Mouse (Mus musculus): ENCODE results near the gene Lag3. TPM values are rescaled to one million over a fixed set of nuclear protein-coding genes. Genes with fewer than 3 reads are reported as not detected.

Gene Lag3
- polyA plus RNA-seq, 1 experiment: 4.5 TPM

DNA sequence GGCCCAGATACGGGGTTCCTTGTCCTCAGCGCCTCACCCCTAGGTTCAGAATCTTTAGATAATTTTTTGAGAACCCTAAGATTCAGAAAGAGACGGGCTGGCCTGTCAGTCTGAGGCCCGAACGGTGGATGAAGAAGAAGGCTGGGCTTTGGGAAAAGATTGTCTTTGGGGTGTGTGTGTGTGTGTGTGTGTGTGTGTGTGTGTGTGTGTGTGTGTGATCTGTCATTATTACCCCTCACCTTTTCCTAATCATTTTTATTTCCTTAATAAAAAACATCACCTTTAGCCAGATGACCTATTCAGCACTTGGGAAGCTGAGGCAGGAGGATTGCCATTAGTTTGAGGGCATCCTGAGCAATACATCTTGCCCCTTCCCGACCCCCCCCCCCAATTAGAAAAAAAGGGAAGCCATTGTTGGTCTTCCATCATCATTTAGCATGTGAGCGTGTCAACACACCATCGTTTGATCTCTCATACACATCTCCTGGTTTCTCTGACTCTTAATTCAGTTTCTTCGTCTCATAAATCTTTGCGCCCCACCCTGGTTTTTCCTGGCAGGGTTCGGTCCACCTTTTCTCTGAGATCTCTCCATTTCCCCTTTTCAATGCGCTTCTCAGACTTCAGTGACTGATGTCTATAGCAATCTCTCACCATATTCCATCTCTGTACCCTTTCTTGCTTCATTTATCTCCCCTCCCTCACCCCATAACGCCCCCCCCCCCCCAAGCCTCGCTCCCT, 7.6 kb upstream of the Lag3 start:
- DNase-seq (ENCODE audit: low read depth): no peak
- TF ChIP-seq CTCF (IDR thresholded peaks at IDR 0.05; ENCODE audit: borderline replicate concordance, extremely low read depth, insufficient read depth, insufficient read length) (no peak), POLR2A (IDR thresholded peaks at IDR 0.05; ENCODE audit: borderline replicate concordance, extremely low read depth, insufficient read depth, insufficient read length, poor library complexity, severe bottlenecking) (no peak)

DNA sequence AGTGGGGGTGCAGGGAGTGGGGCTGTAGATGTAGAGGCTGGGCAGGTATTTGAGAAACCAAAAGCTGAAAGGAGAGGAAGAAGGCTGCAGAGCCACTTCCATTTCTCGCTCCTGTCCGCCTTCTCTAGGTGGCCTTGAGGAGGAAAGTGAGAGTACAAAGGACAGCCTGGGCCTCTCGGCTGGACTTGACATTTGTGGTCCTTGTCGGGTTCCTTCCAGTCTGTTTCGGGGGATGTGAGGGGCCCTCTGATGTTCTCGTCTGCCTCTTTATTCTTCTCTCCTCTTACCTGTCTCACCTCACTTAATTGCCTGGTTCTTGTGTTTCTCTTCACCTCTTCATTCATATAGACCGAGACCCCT, 6.8 kb upstream of the Lag3 start:
- DNase-seq (ENCODE audit: low read depth): no peak

DNA sequence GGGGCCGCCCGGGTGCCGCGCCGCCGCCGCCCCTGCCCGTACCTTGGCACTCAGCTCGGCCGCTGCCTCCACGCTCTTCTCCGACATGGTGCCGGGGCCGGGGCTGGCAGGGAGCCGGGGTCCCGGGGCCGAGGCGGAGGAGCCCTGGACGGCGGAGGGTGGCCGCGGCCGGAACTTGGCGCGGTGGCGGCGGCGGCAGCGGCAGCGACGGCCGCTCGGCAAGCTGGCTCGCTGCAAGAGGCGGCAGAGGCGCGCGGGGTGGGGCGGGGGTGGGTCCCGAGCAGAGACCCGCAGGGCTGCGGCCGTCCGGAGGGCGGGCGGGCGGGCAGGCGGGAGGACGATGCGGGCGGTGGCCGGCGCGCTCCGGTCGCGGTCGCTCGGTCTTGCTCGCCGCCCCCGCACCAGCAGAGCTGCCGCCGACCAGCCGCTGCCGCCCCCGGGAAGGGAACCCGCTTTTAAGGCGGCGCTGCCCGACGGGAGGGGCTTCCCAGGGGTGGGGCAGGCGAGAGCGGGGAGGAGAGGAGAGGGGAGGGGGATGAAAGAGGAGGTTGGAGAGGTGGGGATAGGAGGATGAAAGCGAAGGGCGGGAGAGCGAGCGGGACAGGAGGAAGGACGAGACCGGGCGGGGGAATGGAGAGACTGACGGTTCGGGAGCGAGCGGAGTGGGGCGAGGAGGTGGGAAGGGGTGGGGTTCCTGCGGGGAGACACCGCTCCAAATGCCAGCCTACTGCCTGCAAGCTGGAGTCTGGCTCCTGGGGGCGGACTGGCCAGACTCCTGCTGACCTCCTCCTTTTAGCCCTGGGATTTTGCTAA, 6.2 kb upstream of the Lag3 start:
- peak; percentile 99 for TF ChIP-seq POLR2A (IDR thresholded peaks at IDR 0.05; ENCODE audit: borderline replicate concordance, extremely low read depth, insufficient read depth, insufficient read length, poor library complexity, severe bottlenecking)
- TF ChIP-seq CTCF (IDR thresholded peaks at IDR 0.05; ENCODE audit: borderline replicate concordance, extremely low read depth, insufficient read depth, insufficient read length): no peak
- DNase-seq (ENCODE audit: low read depth): peak; percentile 99

More for the DNA sequence above, 6.8 kb upstream of the Lag3 start:
- TF ChIP-seq POLR2A (IDR thresholded peaks at IDR 0.05; ENCODE audit: borderline replicate concordance, extremely low read depth, insufficient read depth, insufficient read length, poor library complexity, severe bottlenecking): no peak
- TF ChIP-seq CTCF (IDR thresholded peaks at IDR 0.05; ENCODE audit: borderline replicate concordance, extremely low read depth, insufficient read depth, insufficient read length): no peak

DNA sequence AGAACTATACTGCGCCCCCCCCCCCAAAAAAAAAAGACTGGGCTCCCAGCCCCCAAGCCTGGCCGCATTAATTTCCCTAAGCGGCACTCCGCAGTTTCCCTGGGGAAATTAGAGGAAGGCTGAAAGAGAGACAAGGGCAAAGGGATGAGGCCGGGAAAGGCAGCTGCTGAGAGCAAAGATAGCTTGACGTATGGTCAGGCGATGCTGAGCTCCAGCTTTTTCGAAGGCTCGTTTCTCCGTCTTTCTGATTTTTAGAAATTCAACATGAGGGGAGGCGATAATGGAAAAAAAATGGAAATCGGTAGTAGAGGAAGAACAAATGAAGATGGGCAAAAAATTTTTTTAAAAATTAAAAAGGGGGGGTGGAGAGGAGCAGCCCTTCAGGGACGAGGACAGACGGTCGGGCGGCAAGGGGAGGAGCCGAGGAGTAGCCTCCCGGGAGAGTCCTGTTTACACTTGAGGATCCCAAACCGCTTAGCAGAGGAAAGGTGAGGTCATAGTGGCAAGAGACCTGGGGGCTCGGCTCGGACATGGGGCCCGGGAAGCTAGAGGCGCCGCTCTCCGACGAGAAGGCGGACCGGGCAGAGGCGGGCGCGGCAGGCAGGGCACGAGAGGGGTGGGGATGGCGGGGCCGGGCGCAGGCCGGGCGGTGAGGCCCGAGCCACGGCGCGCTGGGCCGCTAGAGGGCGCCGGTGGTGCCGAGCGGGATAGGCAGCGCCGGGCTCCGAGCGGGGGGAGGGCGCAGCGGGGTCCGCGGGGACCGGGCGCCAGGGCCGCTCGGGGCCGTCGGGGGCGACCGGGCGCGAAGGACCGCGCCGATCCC, 5.4 kb upstream of the Lag3 start:
- TF ChIP-seq POLR2A (IDR thresholded peaks at IDR 0.05; ENCODE audit: borderline replicate concordance, extremely low read depth, insufficient read depth, insufficient read length, poor library complexity, severe bottlenecking) (no peak), CTCF (IDR thresholded peaks at IDR 0.05; ENCODE audit: borderline replicate concordance, extremely low read depth, insufficient read depth, insufficient read length) (peak; percentile 75)
- peak; percentile 90 for DNase-seq (ENCODE audit: low read depth)

DNA sequence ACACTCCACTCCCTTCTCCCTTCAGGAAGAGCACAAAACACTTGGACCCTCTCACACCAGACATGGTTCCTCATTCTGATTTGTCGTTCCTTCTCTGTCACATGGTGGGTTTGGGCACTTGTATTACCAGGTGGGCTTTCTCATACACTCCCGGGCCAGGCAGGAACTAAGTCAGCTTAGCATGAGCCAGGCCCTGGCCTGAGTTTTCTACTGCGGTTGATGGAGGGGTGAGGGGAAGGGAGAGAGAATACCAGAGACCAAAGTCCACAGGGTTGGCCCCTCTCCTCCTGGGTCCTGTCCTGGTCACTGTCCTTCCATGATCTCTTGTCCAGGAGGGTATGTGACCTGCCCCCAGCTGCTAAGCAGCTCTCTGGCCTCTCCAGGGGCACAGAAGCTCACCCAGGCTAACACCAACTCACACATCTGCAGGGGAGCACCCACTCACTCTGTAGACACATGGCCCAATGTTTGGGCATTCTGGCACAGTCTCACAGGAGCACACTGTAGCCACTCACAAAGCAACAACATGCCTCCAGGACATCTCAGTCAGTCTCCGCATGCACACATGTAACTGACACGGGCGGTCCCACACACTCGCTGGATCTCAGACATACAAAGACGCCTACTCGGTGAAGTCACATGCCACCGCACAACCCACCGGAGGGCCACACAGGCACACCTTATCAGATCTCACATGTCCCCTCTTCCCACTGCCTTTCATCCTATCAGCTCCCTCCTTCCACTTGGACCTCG, 4.6 kb upstream of the Lag3 start:
- DNase-seq (ENCODE audit: low read depth): peak; percentile 74
- TF ChIP-seq CTCF (IDR thresholded peaks at IDR 0.05; ENCODE audit: borderline replicate concordance, extremely low read depth, insufficient read depth, insufficient read length) (no peak), POLR2A (IDR thresholded peaks at IDR 0.05; ENCODE audit: borderline replicate concordance, extremely low read depth, insufficient read depth, insufficient read length, poor library complexity, severe bottlenecking) (peak; percentile 11; the same call in 1 of the 2 replicates)

DNA sequence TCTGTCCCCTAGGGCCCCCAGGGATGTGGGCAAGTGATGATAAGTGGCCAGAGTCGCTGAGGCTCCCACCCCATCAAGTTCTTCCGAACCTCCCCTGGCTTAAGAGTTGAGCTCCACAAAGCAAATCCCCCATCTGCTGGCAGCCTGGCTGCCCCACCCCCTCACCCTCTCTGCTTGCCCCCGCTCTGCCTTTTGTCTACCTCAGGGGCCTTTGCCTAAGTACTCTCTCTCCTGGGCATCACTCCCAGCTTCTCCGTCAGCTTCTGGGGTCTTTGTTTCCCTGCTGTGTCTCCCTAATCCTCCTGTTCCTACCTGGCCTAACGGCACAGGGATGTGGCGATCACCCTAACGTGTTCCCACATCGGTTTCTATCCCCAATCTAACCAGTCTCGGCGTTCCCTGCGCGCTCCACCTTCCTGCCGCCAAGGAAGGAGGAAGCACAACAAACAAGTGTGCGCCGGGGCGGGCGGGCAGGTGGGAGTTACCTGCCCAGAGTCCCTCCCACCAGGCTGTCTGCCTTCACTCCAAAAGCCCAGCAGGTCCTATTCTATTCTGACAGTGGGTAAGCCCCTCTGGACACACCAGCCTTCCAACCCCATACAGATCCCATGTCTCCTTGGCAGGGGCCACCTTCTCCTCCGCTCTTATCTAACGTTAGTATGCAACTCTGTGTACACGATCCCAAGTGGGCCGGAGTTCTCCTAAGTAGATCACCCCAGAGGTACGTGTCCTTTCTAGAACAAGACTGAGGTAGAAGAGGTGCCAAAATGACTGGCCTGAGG, 3.8 kb upstream of the Lag3 start:
- TF ChIP-seq POLR2A (IDR thresholded peaks at IDR 0.05; ENCODE audit: borderline replicate concordance, extremely low read depth, insufficient read depth, insufficient read length, poor library complexity, severe bottlenecking) (no peak), CTCF (IDR thresholded peaks at IDR 0.05; ENCODE audit: borderline replicate concordance, extremely low read depth, insufficient read depth, insufficient read length) (no peak)
- DNase-seq (ENCODE audit: low read depth): peak; percentile 83

DNA sequence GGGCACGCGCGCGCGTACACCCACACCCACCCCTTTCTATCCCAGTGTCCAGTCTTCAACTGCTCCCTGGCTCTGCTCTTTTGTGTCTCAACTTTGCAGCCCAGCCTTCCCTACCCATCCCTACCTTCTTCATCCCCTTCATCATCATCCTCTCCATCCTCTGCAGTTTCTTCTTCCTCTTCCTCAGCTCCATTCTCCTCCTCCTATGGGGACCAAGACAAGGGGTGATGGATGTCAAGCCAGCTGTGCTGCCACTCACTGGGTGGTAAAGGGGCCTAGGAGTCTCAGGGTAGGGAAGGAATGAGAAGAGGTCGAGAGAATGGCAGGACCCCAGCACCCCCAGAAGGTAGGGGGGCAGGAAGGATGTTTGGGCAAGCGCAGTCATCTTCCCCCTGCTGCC, 3.0 kb upstream of the Lag3 start:
- TF ChIP-seq CTCF (IDR thresholded peaks at IDR 0.05; ENCODE audit: borderline replicate concordance, extremely low read depth, insufficient read depth, insufficient read length): no peak
- TF ChIP-seq POLR2A (IDR thresholded peaks at IDR 0.05; ENCODE audit: borderline replicate concordance, extremely low read depth, insufficient read depth, insufficient read length, poor library complexity, severe bottlenecking): no peak
- no peak for DNase-seq (ENCODE audit: low read depth)

DNA sequence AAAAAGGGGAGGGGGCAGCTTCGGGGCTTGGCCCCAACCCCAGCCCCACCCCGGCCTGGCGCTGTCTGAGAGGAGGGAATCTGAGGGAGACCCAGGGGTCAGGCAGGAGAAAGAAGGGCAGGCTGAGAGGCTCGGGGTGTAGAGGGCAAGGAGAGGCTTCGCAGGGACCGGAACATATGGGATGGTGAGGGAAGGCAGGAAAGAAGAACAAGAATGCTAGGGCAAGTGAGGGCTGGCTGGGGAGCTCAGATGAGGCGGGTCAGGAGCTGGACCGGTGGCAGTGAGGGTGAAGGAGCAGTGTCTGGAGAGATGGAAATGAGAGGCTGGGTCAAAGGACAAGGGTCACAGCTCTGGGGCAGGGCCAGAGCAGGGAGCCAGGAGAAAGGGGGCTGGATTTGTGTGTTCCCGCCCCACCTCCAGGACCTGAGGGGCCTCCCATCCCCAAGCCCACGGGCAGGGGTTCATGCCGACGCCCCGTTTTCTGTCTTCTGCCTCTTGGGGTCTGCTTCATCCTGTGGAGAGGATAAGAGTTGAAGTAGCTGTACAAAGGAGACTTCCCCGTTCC, 2.3 kb upstream of the Lag3 start:
- DNase-seq (ENCODE audit: low read depth): no peak
- TF ChIP-seq CTCF (IDR thresholded peaks at IDR 0.05; ENCODE audit: borderline replicate concordance, extremely low read depth, insufficient read depth, insufficient read length) (no peak), POLR2A (IDR thresholded peaks at IDR 0.05; ENCODE audit: borderline replicate concordance, extremely low read depth, insufficient read depth, insufficient read length, poor library complexity, severe bottlenecking) (no peak)

DNA sequence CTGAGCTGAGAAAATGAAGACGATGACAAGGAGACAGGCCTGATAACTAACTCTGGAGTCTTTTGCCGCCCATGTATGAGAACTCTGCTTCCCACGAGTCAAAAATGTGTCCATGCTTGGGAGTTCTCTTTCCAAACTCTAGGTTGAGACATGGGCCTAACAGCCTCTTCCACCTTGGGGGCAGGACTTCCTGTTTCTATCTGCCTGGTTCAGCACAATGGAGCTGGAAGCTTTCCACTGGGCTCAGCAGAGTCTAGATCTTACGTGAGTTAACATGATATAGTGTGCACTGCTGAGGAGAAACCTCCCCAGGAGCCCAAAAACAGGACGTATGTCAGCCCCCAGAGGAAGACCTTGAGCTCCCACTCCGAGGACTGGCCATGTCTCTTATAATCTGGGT, 1.7 kb upstream of the Lag3 start:
- TF ChIP-seq POLR2A (IDR thresholded peaks at IDR 0.05; ENCODE audit: borderline replicate concordance, extremely low read depth, insufficient read depth, insufficient read length, poor library complexity, severe bottlenecking) (no peak), CTCF (IDR thresholded peaks at IDR 0.05; ENCODE audit: borderline replicate concordance, extremely low read depth, insufficient read depth, insufficient read length) (no peak)
- DNase-seq (ENCODE audit: low read depth): no peak

DNA sequence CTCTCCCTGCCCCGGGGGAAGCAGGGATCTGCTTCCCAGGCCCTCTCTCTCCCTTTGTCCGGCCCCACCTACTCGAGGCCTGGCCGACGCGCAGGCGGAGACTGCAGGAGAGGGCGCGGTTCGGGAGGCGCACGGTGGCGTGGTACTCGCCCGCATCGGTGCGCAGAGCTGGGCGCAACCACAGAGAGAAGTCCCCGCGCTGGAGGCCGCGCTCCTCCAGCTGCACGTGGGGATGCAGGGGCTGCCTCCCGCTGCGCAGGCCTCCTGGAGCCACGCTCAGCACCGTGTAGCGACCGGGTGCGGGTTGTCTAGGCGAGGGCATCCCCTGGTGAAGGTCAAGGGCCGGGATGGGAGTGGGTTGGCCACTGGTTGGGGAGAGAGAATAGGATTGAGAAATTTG, 1.5 kb downstream of the Lag3 start:
- TF ChIP-seq POLR2A (IDR thresholded peaks at IDR 0.05; ENCODE audit: borderline replicate concordance, extremely low read depth, insufficient read depth, insufficient read length, poor library complexity, severe bottlenecking): no peak
- TF ChIP-seq CTCF (IDR thresholded peaks at IDR 0.05; ENCODE audit: borderline replicate concordance, extremely low read depth, insufficient read depth, insufficient read length): no peak
- no peak for DNase-seq (ENCODE audit: low read depth)

Measured in brain, embryonic 14.5 days (tissue).